Mouse (Mus musculus) liver, embryonic 11.5 days (tissue): ENCODE measurements around the gene Cat. TPM values are rescaled to one million over a fixed set of nuclear protein-coding genes. Genes with fewer than 3 reads are reported as not detected.

Experiments used
- ATAC-seq: fragments of 200-750 bp; cut with Nextera tagmentation; replicated peaks from 2 replicates; pipeline ENCODE4 v1.8.0; 2017; ENCODE audit warnings: moderate number of reproducible peaks, mild to moderate bottlenecking, moderate TSS enrichment, moderate library complexity; ENCODE audit not compliant: low FRiP score
- DNase-seq: peaks from one replicate; pipeline ENCODE4 v3.0.0-alpha.2; 2017; ENCODE audit warnings: low spot score
- H3K27ac ChIP-seq: fragments of 300-500 bp; sonication (generic); 2 replicates; pipeline ENCODE4 v1.5.1; 2014; ENCODE audit warnings: mild to moderate bottlenecking, low read depth, low read length, control low read depth
- H3K27me3 ChIP-seq: fragments of 300-500 bp; sonication (generic); replicated peaks from 2 replicates; pipeline ENCODE4 v1.6.1; 2014; ENCODE audit warnings: low read length, mixed read lengths; ENCODE audit not compliant: control insufficient read depth, insufficient read depth
- H3K36me3 ChIP-seq: fragments of 300-500 bp; sonication (generic); 2 replicates; pipeline ENCODE4 v1.6.1; 2014; ENCODE audit warnings: mild to moderate bottlenecking, low read length, moderate library complexity, mixed read lengths; ENCODE audit not compliant: control insufficient read depth, insufficient read depth
- H3K4me1 ChIP-seq: fragments of 300-500 bp; sonication (generic); replicated peaks from 2 replicates; pipeline ENCODE4 v1.6.1; 2014; ENCODE audit warnings: low read length, mixed read lengths; ENCODE audit not compliant: control insufficient read depth, insufficient read depth
- H3K4me2 ChIP-seq: fragments of 300-500 bp; sonication (generic); 2 replicates; pipeline ENCODE4 v1.6.1; 2014; ENCODE audit warnings: mild to moderate bottlenecking, control low read depth, moderate library complexity
- H3K4me3 ChIP-seq: fragments of 300-500 bp; sonication (generic); 2 replicates; pipeline ENCODE4 v1.5.1; 2014; ENCODE audit warnings: low read depth, low read length, control low read depth
- H3K9ac ChIP-seq: fragments of 300-500 bp; sonication (generic); 2 replicates; pipeline ENCODE4 v1.6.1; 2014; ENCODE audit warnings: low read depth, low read length, control low read depth
- H3K9me3 ChIP-seq: fragments of 300-500 bp; sonication (generic); 2 replicates; pipeline ENCODE4 v1.6.1; 2016; ENCODE audit warnings: low read length, inconsistent platforms, mixed read lengths; ENCODE audit not compliant: control insufficient read depth
- WGBS: fragments of 180-500 bp; shearing (Covaris S2); extraction: QIAGEN DNeasy Blood & Tissue Kit; methylation state at CpG from one replicate; pipeline ENCODE4 v1.1.7; 2014; 5-methylcytosine and 5-hydroxymethylcytosine counted together
- polyA plus RNA-seq: library from polyadenylated mRNA; unstranded; fragments of >200 nt; fragmentation: Nextera tagmentation; extraction: Ambion mirVana; gene quantifications from 2 replicates; pipeline ENCODE4 v1.2.1, GENCODE M21; 2014

Cat gene
- polyA plus RNA-seq, 1 experiment from 2014 or later = 145 TPM

DNA sequence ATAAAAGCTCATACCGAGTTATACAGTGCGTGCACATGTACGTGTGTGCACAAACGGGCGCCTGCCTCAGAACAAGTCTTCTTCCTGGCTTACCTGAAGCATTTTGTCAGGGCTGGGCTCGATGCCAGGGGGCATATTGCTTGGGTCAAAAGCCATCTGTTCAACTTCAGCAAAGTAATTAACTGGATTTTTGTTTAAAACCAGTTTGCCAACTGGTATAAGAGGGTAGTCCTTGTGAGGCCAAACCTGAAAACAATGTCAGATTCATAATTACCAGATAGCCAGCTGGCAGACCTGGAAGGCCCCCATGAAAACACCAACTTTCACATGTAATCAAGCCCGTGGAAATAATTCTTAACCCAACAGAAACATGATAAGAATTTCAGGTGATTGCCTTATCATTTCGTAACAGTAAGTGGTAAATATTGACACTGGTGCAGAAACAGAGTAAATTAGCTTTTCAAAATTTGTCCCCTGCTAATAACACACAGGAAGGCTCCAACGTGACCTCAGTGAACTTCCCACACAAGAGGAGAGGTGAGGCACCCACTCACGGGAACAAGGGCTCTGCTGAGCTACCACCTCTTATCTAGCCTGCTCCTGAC lies 17.9 kb downstream of the Cat start:
- Histone ChIP-seq H3K4me2 (no peak overlapping the region), H3K27ac (no peak overlapping the region), H3K4me3 (no peak overlapping the region), H3K4me1 (no peaks in the 10 kb centered on the region), H3K27me3 (no peaks in the 10 kb centered on the region), H3K9me3 (no peaks in the 10 kb centered on the region), H3K36me3 (peaks cover 39% of the 10 kb centered on the region), H3K9ac (no peak overlapping the region)
- WGBS = 80% methylated on average over 10 of the region's 10 CpGs
- ATAC-seq (no peak), DNase-seq (no peak)

DNA sequence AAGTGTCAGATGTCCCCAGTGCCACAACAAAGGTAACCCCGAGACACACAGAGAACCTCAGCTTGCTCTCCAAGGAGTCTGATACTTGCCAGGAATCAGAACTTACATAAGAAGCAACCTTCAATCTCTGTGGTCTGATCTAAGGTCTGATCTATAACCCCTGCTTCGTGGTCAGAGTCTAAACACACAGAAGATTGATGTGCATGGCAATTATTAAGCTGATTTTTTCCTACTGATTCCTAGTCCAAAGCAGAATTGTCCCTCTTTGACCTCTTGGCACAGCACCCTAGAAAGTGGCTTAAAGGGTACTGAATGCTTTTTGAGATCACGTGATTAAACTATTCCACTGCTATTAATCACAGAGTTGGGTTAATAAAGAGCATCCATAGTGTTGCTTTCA lies 18.7 kb downstream of the Cat start:
- Histone ChIP-seq H3K36me3 (peaks cover 43% of the 10 kb centered on the region), H3K27me3 (no peaks in the 10 kb centered on the region), H3K4me3 (no peak overlapping the region), H3K4me1 (no peaks in the 10 kb centered on the region), H3K4me2 (no peak overlapping the region), H3K27ac (no peak overlapping the region), H3K9ac (no peak overlapping the region), H3K9me3 (no peaks in the 10 kb centered on the region)
- WGBS = 82% methylated on average over 3 of the region's 3 CpGs
- DNase-seq = no peak
- ATAC-seq = no peak

DNA sequence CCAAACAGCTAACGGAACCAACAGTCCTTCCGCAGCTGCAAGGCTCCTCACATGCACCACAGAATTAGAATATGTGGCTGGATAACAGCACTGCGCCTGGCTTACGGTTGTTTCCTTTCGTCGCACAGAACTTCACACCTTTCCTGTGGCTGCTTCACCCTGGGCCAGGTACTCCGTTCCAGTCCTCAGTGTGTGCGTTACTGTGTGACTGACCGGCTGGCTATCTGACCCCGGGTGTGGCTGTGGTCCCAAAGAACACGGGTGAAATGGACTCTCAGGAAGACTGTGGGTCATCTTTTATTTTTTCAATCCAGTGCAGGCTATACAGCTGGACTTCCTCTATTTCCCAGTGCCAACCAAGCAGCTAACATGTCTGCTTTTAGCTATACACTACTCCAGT lies 19.5 kb downstream of the Cat start:
- Histone ChIP-seq H3K9me3 (no peaks in the 10 kb centered on the region), H3K4me1 (no peaks in the 10 kb centered on the region), H3K9ac (no peak overlapping the region), H3K27me3 (no peaks in the 10 kb centered on the region), H3K36me3 (peaks cover 42% of the 10 kb centered on the region), H3K4me3 (no peak overlapping the region), H3K4me2 (no peak overlapping the region), H3K27ac (no peak overlapping the region)
- ATAC-seq = no peak
- 91% methylated on average over 11 of the region's 11 CpGs for WGBS
- no peak for DNase-seq

DNA sequence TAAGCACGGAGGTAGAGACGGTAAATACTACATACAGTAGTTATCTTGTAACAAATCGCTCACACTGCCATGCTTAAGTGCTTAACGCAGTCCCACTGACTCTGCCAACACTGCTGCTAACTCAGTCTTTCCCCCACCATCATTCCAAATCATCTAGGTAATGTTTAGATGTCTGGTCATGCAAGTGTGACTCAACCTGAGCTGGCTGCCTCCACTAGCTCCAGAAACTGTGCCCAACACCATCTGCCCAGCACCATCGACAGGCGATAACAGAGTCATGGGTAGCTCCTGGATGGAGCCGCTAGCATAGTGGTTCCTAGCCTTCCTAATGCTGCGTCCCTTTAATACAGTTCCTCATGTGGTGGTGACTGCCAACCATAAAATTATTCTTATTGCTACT lies 20.4 kb downstream of the Cat start:
- Histone ChIP-seq H3K4me1 (0 out of 2 replicates have a peak, but pooled peaks cover 3% of the 10 kb centered on the region), H3K9ac (no peak overlapping the region), H3K4me2 (no peak overlapping the region), H3K27me3 (no peaks in the 10 kb centered on the region), H3K9me3 (no peaks in the 10 kb centered on the region), H3K4me3 (no peak overlapping the region), H3K36me3 (peaks cover 42% of the 10 kb centered on the region), H3K27ac (no peak overlapping the region)
- DNase-seq (no peak), ATAC-seq (no peak)
- 93% methylated on average over 8 of the region's 8 CpGs for WGBS

DNA sequence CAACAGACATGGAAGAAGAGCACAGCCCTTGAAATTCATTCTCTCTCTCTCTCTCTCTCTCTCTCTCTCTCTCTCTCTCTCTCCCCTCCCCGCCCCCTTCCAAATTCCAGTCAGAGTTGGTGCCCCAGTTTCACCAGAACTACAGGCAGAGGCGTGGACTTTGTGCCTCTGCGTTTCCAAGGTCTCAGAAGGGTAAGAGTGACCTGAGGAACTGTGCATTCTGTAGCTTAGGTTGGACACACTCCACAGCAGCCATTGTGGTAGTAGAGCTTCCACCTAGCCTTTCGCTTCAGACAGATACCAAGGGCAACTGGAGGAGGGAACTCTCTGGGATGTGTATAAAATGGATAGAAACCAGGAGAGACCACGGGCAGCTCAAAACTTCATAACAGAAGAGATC lies 22.2 kb downstream of the Cat start:
- ATAC-seq (no peak), DNase-seq (no peak)
- H3K27me3 ChIP-seq = no peaks in the 10 kb centered on the region
- WGBS = 89% methylated on average over 5 of the region's 5 CpGs
- H3K27ac ChIP-seq = no peak overlapping the region
- H3K36me3 ChIP-seq = peaks cover 52% of the 10 kb centered on the region
- 0 out of 2 replicates have a peak, but pooled peaks cover 3% of the 10 kb centered on the region for H3K4me1 ChIP-seq
- no peak overlapping the region for H3K4me3 ChIP-seq
- no peak overlapping the region for H3K4me2 ChIP-seq
- H3K9ac ChIP-seq = no peak overlapping the region
- H3K9me3 ChIP-seq = no peaks in the 10 kb centered on the region

DNA sequence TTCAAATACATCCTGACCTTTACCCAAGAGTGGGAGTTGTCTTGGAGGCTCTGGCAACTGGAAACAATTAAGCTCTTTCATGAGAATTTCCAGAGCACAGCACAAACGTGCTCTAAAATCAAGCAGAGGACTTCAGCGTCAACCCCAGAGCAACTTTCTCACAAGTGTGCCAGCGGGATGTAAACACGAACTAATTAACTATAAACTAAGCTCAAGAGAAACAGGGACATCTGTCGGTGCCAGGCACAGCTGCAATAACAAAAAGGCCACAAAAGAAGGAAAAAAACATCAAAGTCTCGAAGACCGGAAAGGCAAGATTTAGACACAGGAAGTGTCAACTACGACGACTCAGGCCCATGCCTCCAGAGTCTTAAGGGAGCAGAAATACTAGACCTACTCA lies 23.2 kb downstream of the Cat start:
- Histone ChIP-seq H3K27ac (no peak overlapping the region), H3K4me1 (0 out of 2 replicates have a peak, but pooled peaks cover 3% of the 10 kb centered on the region), H3K27me3 (no peaks in the 10 kb centered on the region), H3K4me3 (no peak overlapping the region), H3K36me3 (peaks cover 46% of the 10 kb centered on the region), H3K4me2 (no peak overlapping the region), H3K9me3 (no peaks in the 10 kb centered on the region), H3K9ac (no peak overlapping the region)
- 62% methylated on average over 9 of the region's 9 CpGs for WGBS
- no peak for DNase-seq
- ATAC-seq = no peak

DNA sequence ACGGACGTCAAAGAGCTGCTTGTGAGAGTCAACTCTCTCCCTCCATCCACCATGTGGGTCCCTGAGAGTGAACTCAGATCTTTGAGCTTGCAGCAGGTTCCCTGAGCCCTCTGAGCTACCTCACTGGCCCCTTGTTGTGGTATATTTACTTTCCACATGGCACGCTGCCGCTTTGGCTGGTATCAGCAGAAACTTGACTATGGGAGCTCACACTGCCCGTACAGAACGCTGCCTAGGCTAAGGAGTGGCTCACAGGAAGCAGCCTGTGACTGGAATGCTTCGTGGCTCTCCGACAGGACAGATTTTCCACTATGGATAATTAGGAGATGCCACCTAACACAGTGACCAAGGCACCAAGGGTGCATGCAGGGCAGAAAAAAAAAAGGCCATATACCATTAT lies 23.8 kb downstream of the Cat start:
- H3K4me1 ChIP-seq = 0 out of 2 replicates have a peak, but pooled peaks cover 3% of the 10 kb centered on the region
- WGBS = 79% methylated on average over 8 of the region's 8 CpGs
- H3K9me3 ChIP-seq = no peaks in the 10 kb centered on the region
- no peak for DNase-seq
- no peaks in the 10 kb centered on the region for H3K27me3 ChIP-seq
- no peak overlapping the region for H3K4me2 ChIP-seq
- H3K9ac ChIP-seq = no peak overlapping the region
- H3K27ac ChIP-seq = no peak overlapping the region; the same call in 1 of the 2 replicates
- ATAC-seq = no peak
- H3K4me3 ChIP-seq = no peak overlapping the region
- peaks cover 46% of the 10 kb centered on the region for H3K36me3 ChIP-seq

DNA sequence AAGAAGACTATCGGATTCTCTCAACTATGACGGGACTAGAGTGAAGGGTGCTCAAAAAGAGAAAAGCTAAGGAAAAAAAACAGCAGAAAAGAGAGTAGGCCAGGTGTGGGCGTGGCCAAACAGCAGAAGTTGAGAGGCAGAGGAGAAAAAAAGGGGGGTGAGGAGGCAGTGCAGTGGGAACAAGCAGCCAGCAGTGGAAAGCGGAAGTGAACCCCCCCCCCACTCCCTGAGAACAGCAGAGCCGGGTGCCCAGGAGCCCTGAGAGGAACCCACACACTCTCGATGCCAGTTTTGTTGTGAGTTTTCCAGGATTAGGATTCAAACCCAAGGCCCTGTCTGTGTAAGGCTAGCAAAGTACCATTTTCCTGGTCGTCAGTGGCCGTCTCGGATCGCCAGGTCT lies 25.9 kb downstream of the Cat start:
- no peak for DNase-seq
- Histone ChIP-seq H3K4me3 (no peak overlapping the region), H3K27ac (no peak overlapping the region)

DNA sequence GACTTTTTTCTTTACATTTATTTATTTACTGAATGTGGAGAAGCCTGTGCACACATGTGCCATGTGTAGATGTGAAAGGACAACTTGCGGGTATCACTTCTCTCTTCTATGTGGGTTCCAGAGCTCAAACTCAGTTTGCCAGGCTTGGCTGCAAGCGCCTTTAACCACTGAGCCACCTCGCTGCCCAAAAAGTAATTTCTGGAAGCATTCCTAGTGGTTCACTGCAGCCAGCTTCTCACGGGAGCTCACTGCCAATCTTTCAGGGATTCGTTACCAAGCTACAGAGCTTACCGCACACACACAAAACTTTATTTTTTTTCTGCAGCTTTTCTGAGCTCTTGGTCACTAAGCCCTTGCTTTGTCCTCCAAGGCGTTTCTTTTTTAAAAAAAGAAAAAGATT lies 27.3 kb downstream of the Cat start:
- Histone ChIP-seq H3K4me1 (0 out of 2 replicates have a peak, but pooled peaks cover 3% of the 10 kb centered on the region), H3K27me3 (no peaks in the 10 kb centered on the region), H3K4me3 (no peak overlapping the region), H3K4me2 (no peak overlapping the region), H3K36me3 (peaks cover 58% of the 10 kb centered on the region), H3K9me3 (no peaks in the 10 kb centered on the region), H3K27ac (no peak overlapping the region), H3K9ac (no peak overlapping the region)
- ATAC-seq (no peak), DNase-seq (no peak)
- WGBS = 93% methylated on average over 7 of the region's 7 CpGs

More for the DNA sequence above, 25.9 kb downstream of the Cat start:
- 0 out of 2 replicates have a peak, but pooled peaks cover 3% of the 10 kb centered on the region for H3K4me1 ChIP-seq
- H3K9ac ChIP-seq = no peak overlapping the region
- H3K36me3 ChIP-seq = peaks cover 54% of the 10 kb centered on the region
- H3K4me2 ChIP-seq = no peak overlapping the region
- 92% methylated on average over 10 of the region's 10 CpGs for WGBS
- H3K27me3 ChIP-seq = no peaks in the 10 kb centered on the region
- H3K9me3 ChIP-seq = no peaks in the 10 kb centered on the region
- ATAC-seq = no peak
